Mouse (Mus musculus): ENCODE results near the gene Diaph3.
A peak's percentile ranks its signal among the peaks of the same experiment; 100 is the strongest.

Diaph3 gene

DNA sequence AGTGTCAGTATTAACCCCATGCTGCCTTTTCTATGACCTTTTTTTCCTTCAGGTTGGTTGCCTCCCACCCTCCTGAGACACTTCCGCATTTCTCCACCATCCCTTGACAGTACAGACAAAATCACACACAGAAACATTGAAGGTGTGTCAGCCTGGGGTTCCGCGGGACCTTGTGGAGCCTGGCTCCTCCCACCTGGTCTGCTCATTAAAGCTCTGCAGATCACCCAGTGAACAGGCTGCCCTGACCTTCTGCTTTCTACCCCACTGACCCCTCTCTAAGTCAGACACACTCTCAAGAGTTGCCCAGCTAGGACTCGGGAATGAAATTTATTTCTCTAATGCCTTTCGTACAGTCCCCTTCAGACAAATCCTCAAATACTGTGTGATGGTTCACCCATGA, 500.9 kb downstream of the Diaph3 start:
- no peak for DNase-seq

GRCm38 (mm10) chr14:86635594-86636140, 505.4 kb downstream of the Diaph3 start:
- no peak for DNase-seq

- no peak for DNase-seq
Observed at GRCm38 (mm10) chr14:86635052-86635451, 506.0 kb downstream of the Diaph3 start.

DNA sequence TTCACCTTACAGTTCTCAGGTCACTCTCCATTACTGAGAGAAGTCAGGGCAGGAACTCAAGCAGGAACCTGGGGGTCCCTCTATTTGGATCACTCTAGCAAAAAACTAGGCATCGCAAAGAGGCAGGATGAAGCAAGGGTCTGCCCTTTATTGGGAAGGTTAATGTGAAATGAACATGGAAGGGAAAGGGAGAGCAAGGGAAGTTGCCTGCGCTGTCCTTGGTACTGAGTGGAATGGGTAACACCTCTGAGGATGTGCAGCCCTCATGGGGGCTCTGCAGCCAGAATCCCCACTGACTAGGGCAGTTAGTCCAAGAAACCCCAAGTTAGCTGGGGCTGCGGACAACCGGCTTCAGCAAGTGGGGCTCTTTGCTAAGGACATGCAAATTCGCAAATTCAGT, 507.2 kb downstream of the Diaph3 start:
- no peak for DNase-seq

DNA sequence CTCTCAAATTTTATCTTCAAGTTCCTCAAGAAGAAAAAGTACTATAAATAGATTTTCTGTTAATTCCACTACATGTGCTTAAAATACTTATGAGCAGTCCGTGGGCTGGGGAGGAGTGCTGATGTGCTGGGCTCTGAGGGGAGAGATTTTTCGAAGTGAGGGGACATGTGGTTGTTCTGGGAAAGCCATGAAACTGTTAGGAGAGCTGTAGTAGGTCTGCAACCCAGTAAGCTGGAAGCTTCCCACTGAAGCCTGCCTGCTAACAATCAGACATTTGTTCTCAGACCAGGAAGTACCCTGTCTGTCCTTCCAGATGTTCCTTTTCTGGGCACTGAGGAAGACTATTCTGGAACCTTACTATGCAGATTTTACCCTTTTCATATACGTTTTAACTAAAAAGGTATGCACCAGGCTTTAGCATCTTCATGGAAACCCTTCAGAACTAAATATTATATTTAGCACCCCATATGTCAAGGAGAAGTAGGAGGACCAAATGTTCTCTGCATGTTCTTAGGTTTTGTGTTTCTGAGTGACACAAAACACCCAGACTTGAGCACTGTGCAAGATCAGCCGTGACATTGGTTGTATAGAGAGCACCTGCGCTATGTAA, 516.1 kb downstream of the Diaph3 start:
- peak; percentile 8 for DNase-seq

GRCm38 (mm10) chr14:86619637-86620036, 521.4 kb downstream of the Diaph3 start:
- no peak for DNase-seq

Data from layer of hippocampus, adult 9-11 months (tissue).